Mouse (Mus musculus) megakaryocyte, adult 5-6 weeks (primary cell): ENCODE measurements around the gene Unc93a2. TPM values are rescaled to one million over a fixed set of nuclear protein-coding genes. Genes with fewer than 3 reads are reported as not detected.
"Not testable (repeated sequence)": the region's sequence is repeated elsewhere in the genome, so short reads cannot be mapped to it uniquely, and the experiment has no call there.

Source experiments
- ATAC-seq: 2 replicates; pipeline ENCODE4 v1.8.0; 2016; ENCODE audit warnings: mild to moderate bottlenecking, inconsistent platforms; ENCODE audit not compliant: poor library complexity, severe bottlenecking
- total RNA-seq, 2 experiments: library from RNA; stranded (forward) in 1 of 2; stranded (reverse) in 1 of 2; fragments of 153-499, 151-499 nt in 1 of 2; fragments of 221-1000, 200-1000 nt in 1 of 2; gene quantifications; 2 replicates each; pipeline versions ENCODE4 v1.2.3 to v1.2.4; 2015 to 2017

Gene Unc93a2
- total RNA-seq (2015) (0.46 TPM in 1 of 2 replicates, not detected in the other), total RNA-seq (2017) (not detected in 2 replicates)

DNA sequence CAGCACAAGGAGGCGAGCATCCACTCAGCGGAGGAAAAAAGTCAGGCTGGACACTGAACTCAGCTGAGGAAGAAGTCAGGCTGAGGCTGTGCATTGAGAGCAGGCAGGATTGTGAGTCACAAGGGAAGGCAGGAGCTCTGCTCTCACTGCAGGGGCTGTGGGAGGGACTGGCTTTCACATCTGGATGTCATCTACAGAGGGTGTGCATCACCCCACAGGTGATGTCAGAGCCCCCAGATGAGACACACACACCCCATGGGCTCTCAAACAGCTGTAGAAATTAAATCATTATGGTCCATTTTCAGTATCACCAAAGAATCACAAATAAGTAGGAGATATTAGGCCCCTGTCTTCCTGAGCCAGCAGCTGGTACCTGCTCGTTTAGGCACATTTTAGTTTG, at the start of gene Unc93a2:
Gene Unc93a2, minus strand, starts transcription at position 101 of the 400 bp plus-strand sequence.
- not testable (repeated sequence) for ATAC-seq

DNA sequence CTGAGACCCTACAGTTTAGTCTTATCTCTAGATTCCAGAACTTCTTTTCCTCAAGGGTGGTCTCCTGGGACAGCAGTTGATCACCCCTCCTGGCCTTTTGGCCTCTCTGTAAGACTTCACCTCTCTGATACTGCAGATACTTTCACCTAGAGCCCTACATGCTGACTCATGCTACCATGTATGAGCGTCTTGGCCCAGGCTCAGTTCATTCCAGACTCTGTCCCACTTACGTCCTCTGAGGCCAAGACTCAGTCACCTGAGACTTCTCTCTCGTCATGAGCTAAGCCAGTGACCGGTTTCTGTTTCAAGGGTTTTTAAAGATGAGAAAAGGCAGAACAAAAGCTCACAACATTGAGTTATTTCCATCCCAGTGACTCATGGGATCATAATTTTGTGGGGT, 48.9 kb upstream of the Unc93a2 start:
- not testable (repeated sequence) for ATAC-seq

DNA sequence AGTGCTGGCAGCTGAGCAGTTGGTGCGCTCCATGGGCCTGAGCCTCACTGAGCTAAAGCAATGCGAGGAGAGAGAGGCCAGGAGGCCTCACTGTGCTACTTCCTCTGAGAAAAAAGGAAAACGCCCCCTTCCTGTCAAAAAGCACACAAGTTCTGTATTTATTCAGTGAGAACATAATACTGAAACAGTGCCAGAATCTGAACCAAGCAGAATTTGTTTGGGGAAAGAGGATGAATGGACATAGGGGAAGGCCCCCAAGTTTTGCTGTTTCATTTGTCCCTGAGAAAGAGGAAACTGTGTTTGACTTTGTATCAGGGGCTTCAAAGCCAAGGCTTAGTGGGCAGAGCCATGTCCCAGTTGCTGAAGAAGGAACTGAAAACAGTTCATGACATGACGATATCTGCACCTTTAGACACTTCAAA, 45.0 kb upstream of the Unc93a2 start:
- ATAC-seq = peak; percentile 71

DNA sequence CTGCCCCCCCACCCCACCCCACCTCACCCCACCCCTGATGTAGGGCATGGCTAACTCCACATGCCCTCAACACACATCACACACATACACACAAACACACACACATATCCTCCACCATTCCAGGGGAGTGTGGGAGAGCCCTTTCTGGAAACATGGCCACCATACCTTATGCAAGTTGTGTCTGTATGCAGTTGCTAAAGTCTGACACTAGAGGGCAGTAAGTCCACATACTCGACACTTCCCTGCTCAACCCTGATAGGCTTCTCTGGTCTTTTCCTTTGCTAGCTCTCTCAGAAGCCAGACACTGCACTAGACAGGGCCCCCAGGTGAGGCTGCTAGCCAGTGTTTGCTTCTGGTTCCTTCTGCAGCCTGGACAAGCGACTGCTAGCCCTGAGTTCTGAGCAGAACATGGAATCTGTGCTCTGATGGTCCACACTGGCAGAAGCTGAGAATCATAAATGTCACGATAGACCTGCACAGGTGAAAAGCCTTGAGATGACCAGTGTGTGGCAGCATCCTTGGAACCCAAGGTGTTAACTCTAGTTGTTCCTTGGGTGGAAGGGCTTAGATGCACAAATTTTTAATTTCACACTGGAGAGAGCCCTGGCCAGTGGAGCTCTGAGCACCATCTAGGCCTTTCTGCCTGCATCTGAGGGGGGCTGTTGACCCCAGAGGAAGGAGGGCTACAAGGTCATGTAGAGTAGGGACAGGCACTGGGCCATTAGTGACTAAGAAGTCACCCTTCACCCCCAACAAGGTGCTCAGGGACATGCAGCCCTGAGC, 35.1 kb upstream of the Unc93a2 start:
- ATAC-seq = peak; percentile 89

DNA sequence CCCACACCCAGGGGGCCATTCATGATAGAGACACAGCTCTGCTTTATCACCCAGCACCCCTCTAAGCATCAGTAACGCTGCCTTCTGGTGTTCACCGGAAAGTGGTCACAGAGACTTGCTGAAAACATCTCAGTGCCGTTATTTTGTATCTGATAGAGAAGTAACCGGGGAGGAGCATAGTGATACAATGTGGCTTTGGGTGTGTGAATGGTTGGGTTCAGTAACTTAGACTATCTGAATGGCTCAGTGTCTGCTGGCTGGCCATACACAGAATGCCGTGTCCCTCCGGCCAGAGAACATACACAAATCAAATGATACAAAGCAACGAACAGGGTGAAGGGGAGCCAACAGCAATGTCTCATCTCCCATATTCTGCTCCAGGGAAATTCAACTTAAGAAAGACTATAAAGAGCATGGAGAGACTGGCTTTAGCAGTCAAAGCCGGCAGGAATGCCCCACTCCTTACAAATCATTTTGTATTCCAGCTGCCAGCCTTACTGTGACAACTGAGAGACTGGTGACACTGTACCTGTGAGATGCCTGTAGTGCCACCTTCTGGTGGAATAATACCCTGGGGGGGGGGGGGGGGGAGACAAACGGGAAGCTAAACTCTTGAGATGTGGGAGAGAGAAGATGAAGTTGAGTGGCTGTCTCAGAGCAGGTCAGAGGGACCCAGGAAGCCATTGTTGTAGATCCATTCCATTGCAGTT, 29.5 kb upstream of the Unc93a2 start:
- ATAC-seq = peak; percentile 56

DNA sequence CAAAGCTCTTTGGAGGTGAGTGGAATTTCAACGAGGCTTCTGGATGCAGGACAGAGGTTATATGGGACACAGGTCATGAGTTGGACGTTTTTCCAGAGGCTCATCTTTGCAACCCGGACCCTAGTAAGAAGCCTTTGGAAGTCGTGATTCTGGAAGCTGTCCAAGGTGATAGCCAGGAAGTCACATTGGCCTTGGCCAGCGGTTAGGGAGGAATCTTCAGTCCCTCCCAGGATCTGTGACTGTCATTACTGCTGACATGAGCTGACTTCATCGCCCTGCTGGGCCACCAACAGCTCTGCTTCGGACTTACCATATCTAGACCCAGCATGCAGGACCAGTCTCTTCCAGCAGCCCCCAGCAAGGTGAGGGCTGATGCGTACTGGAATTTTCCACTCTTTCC, 28.1 kb upstream of the Unc93a2 start:
- not testable (repeated sequence) for ATAC-seq

DNA sequence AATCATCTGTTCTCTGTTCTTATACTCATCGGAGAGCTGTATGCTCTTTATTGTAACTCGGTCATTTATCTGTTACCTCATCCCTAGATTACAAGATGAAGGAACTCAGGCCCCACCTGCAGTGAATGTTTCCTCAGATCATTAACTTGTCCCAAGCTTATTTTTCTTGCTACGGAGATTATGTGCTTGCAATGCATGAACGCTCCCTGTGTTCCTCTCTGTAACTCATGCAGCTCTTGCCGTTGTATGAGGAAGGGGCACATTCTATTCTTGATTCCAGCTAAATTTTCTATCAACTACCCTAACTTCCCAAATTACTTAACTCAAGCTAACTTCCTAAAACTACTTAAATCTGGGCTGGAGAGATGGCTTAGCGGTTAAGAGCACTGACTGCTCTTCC, 14.5 kb upstream of the Unc93a2 start:
- not testable (repeated sequence) for ATAC-seq

DNA sequence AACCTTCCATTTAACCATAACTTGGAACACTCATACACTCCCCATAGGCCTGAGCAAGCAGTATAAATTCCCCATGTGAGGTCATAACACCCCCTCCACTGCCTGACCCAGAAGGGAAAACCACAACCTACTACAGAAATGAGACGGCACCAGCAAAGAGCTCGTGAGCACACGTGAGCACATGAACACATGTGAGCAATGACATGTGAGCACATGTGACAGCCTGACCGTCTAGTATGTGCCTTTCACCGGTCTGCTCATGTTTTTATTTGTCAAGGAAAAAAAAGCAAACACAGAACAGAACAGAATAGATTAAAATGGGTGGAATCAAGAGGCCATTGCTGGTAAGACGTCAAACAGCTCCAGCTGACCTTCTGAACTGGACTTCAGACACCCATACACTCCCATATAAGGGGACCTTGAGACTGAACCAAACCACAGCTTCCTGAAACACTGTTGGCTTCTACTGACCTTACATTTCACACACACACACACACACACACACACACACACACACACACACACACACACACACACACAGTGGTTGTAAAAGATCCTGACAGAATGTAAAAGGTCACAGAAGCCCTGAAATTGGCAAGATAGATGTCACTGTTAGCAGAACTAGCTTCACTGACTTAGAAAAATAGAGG, 13.1 kb upstream of the Unc93a2 start:
- peak; percentile 87 for ATAC-seq

DNA sequence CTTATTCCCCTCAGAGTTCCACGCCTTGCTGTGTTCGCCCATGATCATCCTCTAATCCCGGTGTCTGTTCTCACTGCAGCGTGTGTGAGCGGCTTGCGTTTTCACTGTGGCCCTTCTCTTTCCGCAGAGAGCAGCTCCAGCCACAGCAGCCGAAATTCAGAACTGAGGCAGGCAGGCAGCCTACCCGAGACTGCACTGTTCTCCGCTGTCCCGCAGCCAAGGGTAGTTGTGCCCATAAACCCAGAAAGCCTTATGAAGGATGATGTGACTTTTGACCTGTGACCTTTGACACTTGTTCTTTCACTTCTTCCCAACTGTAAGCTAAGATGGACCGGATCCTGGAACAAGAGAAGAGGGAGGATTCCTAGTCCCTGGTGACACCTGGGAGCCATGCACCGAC, 11.8 kb upstream of the Unc93a2 start:
- not testable (repeated sequence) for ATAC-seq

DNA sequence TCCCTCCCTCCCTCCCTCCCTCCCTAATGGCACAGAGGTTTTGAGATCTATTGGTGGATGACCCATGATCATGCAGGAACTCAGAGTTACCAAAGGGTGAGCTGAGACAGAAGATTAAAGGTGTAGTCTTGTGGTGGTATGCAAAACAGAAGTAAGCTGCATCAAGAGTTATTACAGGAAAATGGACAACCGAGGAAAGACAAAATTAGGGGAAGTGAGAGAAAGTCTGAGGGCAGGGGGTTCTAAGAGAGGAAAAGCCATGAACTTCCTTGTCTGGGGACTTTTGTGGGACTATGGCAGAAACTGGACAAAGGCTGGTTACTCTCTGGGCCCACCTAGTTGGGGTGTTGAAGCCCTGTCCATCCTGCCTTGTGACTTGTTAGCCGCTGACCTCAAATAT, 11.0 kb upstream of the Unc93a2 start:
- peak; percentile 57 for ATAC-seq

DNA sequence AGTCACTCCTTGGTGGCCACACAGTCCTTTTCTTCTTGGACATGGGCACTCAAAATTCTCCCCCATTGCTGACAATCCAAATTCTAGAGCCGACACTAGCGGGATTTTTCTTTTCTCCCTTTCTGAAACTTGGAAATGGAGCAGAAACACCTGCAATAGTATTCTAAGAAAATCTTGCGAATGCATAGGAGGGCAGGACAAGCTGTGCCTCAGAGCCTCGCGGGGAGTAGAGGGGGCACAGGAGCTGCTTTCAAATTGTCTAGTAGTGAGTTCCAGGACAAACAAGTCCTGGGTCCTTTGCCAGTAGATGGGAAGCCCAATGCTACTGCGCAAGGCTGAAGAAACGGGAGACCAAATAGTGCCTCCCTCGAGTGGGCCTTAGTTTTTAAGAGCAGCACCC, 10.4 kb upstream of the Unc93a2 start:
- ATAC-seq = not testable (repeated sequence)

DNA sequence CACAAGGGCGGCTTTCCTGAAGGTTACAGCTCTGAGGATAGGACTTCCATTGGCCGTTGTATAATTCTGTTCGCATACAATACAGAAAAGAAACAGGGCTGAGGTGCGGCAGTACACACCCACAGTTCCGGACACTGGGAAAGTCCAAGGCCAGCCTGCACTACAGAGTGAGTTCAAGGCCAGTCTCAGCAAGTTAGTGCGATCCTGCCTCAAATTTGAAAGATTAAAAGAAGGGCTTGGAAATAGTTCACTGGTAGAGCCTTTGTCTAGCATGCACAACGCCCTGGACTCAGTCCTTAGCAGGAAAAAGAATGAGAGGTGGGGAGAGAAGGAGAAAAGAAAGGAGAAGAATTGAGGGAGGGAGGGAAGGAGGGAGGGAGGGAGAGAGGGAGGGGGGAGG, 9.9 kb upstream of the Unc93a2 start:
- ATAC-seq = not testable (repeated sequence)

DNA sequence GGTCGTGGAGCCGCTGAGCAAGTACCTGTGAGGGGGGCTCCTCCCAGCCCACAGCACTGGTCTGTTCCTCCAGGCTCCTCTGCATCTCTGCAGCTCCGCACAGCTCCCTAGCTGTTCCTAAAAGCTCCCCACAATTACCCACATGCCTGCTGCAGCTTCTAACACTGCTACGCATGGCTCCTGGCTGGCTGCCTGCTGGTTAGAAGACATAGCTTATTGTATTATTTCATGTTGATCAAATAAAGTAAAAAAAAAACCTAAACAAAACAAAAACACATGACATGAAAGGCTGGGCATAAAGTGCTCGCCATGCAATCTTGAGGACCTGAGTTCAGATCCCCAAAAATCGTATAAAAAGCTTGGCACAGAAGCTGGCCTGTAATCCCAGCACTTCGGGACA, 4.6 kb upstream of the Unc93a2 start:
- ATAC-seq = not testable (repeated sequence)

DNA sequence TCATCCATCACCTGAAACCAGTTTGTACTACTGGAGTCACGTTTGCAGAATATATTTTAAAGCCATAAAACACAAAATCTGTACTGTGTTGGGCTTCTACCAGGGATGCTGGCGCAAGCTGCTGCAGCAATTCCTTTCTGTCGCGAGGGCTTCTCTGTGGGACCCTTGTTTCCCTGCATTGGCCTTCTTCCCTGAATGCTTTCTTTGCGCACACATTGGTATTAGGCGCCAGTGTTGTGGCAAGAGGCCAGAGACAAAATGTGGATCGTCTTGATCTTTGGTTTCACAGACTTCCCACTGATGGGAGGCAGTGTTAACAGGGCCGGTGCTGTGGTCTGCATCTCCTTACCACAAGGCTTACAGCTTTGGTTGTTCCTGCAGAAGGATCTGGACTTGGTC, 3.7 kb upstream of the Unc93a2 start:
- not testable (repeated sequence) for ATAC-seq

DNA sequence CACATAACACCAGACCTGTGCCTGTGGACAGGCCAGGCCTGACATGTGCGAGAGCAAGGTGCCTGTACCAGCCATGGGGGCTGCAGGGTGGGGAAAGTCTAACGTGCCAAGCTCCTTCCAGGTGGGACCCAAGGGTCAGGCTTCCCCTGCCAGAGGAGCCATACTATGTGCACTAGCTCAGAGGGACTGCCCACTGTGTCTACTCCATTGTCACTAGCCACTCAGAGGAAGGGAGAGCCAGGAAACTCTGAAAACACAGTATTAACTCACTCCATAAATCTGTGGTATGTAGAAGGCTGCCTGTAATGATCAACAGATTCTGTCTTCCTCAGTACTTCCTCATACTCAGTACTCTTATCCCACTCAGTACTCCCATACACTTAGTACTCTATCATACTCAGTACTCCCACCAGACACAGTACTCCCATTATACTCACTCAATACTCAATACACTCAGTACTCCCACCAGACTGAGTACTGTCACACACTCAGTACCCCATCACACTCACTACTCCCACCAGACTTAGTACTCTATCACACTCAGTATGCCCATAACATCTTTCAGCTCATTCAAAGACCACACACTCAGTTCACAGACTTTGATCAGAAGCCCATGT, 3.2 kb upstream of the Unc93a2 start:
- peak; percentile 14; the same call in 1 of the 2 replicates for ATAC-seq

DNA sequence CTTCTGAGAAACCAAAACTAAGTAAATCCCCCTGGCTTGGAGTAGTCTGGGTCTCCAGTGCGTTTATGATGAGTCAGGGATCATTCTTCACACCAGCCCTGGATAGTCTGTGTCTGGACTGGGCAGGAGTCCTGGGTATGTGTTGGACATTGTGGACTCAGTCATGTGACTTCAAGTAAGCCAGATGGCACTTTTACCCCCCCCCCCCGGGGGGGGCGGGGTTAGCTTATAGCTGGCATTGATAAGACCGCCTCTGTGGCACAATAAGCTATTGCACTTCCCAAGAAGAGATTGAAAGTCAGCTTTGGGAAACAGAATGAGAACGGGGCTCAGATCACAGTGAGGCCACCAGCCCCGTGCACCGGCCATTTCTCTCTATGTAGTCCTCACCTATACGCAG, 752 bp upstream of the Unc93a2 start:
- not testable (repeated sequence) for ATAC-seq

DNA sequence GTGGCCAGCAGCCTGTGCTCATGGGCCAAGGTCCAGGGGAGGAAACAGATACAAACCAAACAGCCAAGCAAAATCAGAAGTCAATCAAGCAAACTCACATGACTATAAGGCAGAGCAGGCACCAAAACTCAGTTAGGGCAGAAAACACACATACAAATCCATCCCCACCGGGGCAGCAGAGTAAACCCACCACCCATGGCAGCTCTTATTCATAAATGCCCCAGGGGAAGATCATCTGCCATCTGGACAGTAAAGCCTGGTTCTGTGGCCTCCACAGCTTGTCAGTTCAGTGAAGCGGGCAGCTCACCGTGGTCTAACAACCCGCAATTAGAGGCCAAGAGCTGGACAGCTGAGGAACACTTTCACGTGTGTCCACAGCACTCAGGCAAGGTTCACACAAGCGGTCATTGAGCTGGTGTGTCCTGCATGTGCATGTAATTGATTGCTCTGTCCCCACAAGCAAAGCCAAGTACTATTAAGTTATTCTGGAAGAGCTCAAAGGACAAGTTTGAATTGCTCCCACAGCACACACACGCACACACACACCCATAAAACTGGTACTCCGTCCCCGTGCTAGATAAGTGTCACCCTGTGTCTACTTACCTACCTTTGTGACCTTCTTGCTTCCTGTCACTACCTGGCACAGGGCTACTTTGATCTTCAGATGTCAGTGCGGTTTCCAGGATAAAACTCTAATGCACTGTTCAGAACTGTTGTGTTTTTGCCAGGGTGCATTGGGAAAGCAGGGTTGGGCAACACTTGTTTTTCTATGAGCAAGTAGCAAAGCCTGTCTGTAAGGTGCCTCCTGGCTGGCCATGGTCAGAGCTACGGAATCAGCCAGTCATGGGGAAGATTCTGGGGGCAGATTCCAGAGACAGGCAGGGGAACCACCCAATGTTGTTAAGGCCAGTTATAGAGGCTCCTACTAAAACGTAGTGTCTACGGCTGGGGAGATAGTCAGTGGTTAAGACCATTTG, 1.8 kb downstream of the Unc93a2 start:
- peak; percentile 34 for ATAC-seq

DNA sequence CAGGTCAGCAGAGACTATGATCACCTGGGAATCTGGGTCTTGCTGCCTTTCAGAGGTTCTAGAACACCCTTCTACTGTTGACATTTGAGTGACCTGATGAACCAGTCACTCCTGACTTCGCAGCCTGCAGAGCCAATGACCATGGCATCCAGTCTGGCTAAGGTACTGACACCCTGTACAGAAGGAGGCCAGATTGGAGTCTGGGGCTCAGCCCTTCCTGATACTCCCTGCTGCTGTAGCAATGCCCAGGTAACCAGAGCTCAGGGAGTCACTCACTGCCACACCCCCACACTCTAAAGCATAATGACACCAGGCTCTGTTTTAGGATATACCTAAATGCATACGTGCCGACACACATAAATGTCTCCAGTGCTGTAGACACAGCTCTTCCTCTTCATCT, 2.6 kb downstream of the Unc93a2 start:
- ATAC-seq = not testable (repeated sequence)

DNA sequence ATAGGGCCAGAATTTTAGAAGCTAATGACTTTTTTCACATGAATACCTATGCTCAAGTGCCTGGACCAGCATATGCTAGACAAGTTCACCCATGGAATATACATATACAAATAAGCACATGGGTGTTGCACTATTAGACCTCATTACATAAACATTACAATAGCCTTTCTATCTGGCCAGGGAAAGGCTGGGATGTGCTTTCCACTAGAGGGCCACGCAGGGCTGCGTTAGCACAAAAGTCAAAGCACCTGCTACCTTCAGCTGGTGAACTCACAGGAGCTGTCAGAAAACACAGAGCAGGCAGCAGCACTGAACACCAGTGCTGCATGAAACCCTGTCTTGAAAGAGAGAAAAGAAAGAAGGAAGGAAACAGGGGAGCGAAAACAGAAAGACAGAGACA, 7.4 kb downstream of the Unc93a2 start:
- not testable (repeated sequence) for ATAC-seq
